Mouse (Mus musculus) ES-E14 (cell line): ENCODE measurements around the gene Prkar1b.

ENCODE experiments used
- CHD2 ChIP-seq: IDR thresholded peaks from 2 replicates; pipeline ENCODE4 v1.6.1; 2014; ENCODE audit warnings: mild to moderate bottlenecking, low read depth, low read length, inconsistent platforms
- HCFC1 ChIP-seq: IDR thresholded peaks from 2 replicates; pipeline ENCODE4 v1.6.1; 2012; ENCODE audit warnings: low read length, inconsistent platforms, borderline replicate concordance; ENCODE audit not compliant: insufficient read depth
- MAFK ChIP-seq: IDR thresholded peaks from 2 replicates; pipeline ENCODE4 v1.6.1; 2014; ENCODE audit warnings: mild to moderate bottlenecking, low read depth, low read length, inconsistent platforms; ENCODE audit not compliant: insufficient read depth
- ZC3H11A ChIP-seq: IDR thresholded peaks from 2 replicates; pipeline ENCODE4 v1.6.1; 2012; ENCODE audit warnings: low read depth, mild to moderate bottlenecking, inconsistent platforms, low read length, borderline replicate concordance
- ZNF384 ChIP-seq: IDR thresholded peaks from 2 replicates; pipeline ENCODE4 v1.6.1; 2012; ENCODE audit warnings: low read depth, low read length, inconsistent platforms

GRCm38 (mm10) chr5:139183131-139183530 lies 33.3 kb upstream of the Prkar1b start:
- TF ChIP-seq ZC3H11A, result no peak
- no peak for TF ChIP-seq ZNF384
- TF ChIP-seq HCFC1, result no peak
- TF ChIP-seq MAFK, result no peak
- no peak for TF ChIP-seq CHD2
